Mouse (Mus musculus): ENCODE measurements around the gene Apom.

Gene Apom

GRCm38 (mm10) chr17:35158850-35159593 lies 27.2 kb upstream of the Apom start:
- no peak for DNase-seq

DNA sequence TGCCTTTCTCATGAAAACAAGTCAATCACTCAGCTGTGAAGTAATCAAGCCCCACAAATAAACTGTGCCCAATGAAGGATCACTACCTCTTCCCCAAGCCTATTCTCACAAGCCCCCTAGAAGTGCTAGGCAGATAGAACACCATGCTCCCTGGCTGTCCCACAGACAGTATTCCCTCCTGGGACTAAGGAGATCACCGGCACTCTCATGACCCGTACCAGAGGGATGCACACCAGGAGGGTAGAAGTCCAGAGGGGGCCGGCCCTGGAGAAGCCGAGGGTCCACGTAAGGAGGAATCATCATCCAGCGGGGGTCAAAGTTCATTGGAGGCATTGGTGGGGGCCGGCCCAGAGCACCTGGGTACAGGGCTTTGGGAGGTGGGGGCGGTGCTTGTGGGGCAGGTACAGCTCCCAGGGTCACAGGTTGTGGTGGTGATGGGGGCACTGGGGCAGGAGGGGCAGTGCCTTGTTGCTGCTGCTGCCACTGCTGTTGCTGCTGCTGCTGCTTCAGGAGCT lies 25.9 kb upstream of the Apom start:
- no peak for DNase-seq

DNA sequence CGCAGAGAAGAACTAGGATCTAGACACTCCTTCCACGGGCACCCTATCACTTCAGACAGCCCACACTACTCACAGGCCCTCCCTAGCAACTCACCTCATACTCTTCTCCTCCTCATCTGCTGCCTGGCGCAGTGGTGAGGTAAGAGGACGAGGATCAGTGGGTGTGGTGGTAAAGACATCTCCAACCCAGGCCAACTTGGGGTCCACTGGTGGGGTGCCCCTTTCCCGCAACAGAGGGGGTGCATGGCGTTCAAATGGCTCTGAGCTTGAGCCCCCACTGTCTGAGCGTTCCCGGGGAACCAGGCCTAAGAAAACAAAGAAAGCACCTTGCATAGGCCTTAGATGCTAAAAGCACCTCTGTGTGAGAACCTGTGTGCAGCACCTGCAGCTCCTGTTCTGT lies 25.4 kb upstream of the Apom start:
- DNase-seq = no peak

DNA sequence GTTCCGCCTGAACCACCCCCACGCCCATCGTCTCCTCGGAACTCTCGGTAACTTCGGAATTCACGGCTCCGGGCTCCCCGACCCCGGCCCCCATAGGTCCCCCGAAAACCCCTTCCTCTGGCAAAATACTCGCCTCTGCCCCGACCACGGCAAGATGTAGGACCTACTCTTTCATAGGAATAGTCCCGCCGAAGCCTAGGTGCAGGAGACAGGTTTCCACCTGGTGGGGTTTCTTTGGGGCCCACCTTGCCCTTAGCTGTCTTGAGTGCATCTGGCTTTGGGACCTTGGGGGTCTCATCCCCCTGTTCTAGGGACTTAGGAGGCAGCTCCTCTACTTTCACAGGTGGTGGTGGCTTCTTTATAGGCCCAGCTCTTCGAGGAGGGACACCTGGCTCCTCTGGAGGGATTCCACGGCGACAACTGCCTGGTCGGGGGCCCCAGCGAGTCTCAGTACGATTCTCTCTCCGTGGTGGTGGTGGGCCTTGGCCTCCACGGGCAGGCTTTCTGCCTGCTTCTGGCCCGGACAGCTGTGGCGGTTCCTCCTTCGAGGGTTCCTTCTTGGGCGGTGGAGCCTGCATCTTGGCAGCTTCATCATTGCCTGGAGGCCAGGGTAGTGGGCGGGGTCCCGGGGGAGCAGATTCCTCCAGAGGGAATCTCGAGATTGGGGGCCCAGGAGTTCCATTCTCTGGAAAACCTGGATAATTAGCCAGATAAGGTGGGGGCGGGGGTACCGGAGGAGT lies 24.8 kb upstream of the Apom start:
- DNase-seq = no peak

GRCm38 (mm10) chr17:35155451-35155850 lies 23.6 kb upstream of the Apom start:
- no peak for DNase-seq

DNA sequence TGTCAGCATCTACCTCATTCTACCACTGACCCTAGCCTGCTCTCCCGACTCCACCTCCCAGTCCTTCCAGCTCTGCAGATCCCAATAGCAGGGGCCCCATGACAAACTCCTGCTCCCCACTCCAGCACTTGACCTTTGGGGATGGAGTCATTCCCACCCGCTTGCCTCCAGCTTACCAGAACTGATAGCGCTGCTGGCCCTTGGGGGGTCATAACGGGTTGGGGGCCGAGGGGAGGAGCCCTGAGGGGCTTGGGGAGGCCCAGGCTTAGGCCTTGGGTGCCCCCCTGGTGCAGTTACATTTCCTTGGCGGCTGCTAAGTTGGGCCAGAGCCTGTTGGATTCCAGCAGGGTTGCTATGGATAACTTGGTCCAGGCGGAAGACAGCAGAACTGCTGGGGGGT lies 22.8 kb upstream of the Apom start:
- DNase-seq = no peak

GRCm38 (mm10) chr17:35153931-35154330 lies 22.1 kb upstream of the Apom start:
- no peak for DNase-seq

- no peak for DNase-seq
Observed at GRCm38 (mm10) chr17:35153077-35153476, 21.2 kb upstream of the Apom start.

- no peak for DNase-seq
Observed at GRCm38 (mm10) chr17:35152121-35152520, 20.3 kb upstream of the Apom start.

GRCm38 (mm10) chr17:35147922-35148639 lies 16.2 kb upstream of the Apom start:
- DNase-seq = no peak

DNA sequence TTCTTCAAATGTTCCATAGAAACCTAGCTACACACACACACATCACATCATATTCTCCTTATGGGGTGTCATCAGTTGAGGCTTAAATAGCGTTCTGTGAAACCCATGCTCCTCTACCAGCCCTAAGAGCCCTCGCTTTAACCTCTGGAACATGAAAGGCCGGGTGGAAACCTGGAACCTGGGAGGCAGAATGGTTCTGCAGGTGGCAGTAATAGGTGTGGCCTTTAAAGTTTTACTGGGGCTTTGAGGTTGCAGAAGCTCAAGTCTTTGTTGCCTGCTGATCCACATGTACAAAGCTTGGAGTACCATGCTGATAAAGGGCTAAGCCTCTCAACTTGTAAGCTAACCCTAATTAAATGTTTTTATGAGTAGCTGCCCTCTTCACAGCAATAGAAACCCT lies 15.5 kb upstream of the Apom start:
- DNase-seq = no peak

DNA sequence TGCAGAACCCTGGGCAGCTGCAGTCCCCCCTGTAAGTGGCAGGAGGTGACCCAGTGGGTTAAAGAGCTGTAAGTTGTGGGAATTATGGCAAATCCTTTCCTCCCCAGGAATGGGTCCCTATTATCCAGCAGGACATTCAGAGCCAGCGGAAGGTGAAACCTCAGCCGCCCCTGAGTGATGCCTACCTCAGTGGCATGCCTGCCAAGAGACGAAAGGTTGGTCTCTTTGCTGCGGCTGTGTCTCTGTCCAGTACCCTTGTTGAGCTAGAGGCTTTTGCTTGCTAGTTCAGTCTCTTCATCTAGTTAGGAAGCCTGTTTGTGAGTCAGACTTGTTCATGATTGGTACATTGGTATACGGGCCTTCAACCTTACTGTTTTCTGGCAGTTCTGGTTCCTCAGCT lies 14.3 kb upstream of the Apom start:
- no peak for DNase-seq

- DNase-seq = no peak
Observed at GRCm38 (mm10) chr17:35141971-35142370, 10.1 kb upstream of the Apom start.

DNA sequence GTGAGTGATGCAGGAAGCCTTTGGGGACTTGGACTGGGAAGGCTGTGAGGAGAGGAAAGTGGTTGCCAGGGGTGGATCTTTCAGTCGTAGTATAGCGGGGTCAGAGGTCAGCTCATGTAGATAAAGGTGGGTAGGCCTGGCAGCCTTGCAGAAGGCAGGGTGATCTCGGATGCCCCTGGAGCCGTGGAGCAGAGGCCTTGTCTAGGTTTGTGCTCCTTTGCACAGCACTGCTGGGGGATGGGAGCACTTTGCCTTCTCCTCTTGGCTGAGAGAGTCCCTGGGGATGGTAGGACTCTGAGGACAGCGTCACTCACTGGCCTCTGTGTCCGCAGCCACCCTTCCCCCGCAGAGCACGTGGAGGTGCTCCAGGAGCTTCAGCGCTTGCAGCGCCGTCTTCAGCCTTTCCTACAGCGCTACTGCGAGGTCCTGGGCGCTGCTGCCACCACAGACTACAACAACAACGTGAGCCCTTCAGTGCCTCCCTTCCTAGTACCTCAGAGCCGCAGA lies 8.7 kb upstream of the Apom start:
- no peak for DNase-seq

DNA sequence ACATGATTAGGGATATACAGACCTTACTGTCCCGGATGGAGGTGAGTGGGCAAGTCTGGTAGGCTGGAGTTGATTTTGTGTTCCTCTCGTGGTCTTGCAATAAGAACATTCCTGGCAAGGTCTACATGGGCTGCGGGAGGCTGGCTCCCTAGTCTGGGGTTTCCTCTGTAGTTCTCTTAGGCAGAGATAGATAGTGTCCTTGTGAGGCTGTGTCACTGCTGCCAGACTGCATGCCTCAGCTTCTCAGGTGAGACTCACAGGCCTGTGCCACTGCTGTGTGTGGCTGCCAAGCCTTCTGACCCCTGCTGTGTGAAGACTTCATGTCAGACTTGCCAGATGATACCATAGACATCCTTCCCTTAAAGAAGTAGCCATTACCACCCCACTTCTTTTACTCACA lies 7.4 kb upstream of the Apom start:
- DNase-seq = no peak

DNA sequence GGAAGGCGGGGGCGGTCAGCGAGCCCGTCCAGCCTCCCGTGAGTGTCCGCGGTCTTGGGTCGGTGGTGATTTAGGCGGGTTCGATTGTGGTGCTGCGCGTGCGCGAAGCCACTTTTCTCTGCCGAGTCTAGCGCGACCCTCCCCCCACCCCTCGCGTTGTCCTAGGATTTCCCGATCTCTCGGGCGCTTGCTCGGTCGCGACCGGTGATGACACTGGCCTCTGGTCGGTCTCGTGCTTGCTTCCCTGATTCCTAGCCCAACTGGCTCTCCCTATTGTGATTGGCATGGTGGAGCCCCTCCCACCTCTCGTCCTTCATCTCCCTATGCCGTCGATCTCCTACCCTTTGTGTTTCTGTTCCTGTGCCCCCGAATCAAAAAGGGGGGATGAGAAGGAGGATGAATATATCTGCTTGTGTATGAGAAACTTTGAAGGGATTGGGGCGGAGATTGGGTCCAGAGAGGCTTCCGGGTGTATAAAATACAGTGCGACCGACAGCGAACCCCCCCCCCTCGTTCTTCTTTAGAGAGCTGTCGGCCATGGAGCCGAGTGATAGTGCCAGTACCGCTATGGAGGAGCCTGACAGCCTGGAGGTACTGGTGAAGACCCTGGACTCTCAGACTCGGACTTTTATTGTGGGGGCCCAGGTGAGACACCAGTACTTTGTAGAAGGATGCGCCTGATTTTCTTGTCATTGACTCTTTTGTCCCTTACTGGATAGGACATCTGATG lies 3.9 kb upstream of the Apom start:
- DNase-seq = no peak

DNA sequence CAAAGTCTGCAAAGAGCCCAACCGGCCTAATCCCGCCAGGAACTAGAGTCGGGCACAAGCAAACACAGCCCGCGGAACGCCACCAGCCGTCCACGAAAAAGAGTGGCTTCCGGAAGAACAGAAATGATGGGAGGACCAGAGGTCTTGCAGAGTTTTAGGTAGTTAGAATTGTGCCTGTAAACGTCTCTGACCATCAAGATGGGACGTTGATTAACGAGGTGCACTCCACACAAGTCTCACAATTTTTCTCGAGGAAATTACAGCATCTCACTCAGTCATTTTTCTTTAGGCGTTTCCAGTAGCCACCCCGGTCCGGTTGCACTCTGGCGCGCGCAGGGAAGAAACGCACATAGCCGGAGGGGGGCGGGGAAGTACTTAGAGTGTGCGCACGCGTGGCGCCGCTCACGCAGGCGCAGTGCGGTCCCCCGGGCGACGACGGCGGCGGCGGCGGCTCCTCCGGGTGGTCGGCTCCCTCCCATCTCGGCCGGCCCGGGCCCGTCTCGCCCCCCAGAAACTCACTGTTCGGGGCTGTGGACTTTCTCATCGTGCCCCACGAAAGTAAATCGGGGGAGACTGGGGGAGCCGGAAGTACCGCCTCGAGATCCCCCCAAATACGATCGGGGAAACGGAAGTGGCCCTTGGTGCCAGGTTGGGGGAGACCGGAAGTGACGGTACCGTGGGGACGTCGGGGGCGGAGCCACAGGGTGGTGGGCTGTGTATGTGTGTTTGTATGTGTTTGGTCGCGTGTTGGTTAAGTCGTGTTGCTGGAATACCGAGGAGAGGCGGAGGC lies 3.1 kb upstream of the Apom start, which contains the start of gene Bag6:
TSS of gene Bag6 (plus strand) at position 378 of the 790 bp plus-strand sequence.
- DNase-seq = peak; percentile 93

DNA sequence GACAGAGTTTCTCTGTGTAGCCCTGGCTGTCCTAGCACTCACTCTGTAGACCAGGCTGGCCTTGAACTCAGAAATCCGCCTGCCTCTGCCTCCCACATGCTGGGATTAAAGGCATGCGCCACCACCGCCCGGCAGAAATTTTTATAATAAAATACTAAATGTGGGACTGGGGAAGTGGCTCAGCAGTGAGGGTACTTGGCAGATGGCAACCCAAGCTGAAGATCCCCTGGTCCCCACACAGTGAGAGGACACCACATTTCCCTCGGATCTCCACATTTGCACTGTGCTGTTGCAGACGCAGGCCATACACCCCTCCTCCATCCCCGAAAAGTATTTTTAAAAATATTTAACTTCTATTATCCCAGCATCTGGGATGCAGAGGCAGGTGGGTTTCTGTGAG lies 1.7 kb upstream of the Apom start:
- no peak for DNase-seq

- no peak for DNase-seq
Observed at GRCm38 (mm10) chr17:35132174-35132560, 317 bp upstream of the Apom start.

DNA sequence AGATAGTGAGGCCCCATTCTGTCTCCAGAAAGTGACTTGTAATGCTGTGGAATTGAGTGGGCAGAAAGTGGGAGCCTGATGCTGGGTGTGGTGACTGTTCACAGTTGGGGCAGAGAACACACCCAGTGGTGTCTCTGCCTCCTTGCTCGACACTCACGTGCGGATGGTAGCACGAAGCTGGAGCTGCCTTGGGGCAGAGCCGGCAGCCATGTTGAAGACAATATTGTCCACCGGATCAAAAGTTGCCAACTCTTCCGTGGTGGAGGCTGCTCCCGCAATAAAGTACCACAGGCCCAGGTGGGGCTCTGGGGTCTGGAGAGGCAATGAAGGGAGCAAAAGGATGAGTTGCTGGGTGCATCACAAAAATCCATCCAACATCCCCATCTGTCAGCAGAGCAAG lies 812 bp downstream of the Apom start:
- no peak for DNase-seq

DNA sequence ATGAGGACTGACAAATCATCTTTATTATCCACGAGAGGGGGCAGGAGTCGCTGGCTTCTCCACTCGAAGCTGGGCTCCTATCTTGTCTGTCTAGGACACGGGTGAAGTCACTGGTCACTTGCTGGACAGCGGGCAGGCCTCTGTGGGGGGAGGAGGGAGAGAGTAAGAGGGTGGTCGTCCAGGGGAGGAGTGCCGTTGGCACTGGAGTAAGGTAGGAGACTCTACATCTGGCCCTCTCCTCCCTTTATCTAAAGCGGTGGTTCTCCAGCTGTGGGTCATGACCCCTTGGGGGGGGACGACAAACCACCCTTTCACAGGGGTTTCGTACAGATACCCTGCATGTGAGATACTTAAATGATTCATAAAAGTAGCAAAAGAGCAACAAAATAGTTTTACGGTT lies 2.9 kb downstream of the Apom start:
- DNase-seq = no peak

- no peak for DNase-seq
Observed at GRCm38 (mm10) chr17:35127017-35127416, 4.8 kb downstream of the Apom start.

Measured in liver (tissue).